Mouse (Mus musculus): ENCODE measurements around the gene Slc1a2. TPM values are rescaled to one million over a fixed set of nuclear protein-coding genes. Genes with fewer than 3 reads are reported as not detected.

Slc1a2 gene
- total RNA-seq, 2 experiments from 2014 or later, result not detected

- no peak for ATAC-seq (replicated peaks; ENCODE audit: poor library complexity, severe bottlenecking)
Measured at GRCm38 (mm10) chr2:102662911-102663310, 4.5 kb downstream of the Slc1a2 start.

GRCm38 (mm10) chr2:102663339-102663738 is 4.9 kb downstream of the Slc1a2 start:
- ATAC-seq (replicated peaks; ENCODE audit: poor library complexity, severe bottlenecking), result no peak

GRCm38 (mm10) chr2:102663865-102664264 is 5.4 kb downstream of the Slc1a2 start:
- ATAC-seq (replicated peaks; ENCODE audit: poor library complexity, severe bottlenecking), result no peak

GRCm38 (mm10) chr2:102667981-102668380 is 9.5 kb downstream of the Slc1a2 start:
- no peak for ATAC-seq (replicated peaks; ENCODE audit: poor library complexity, severe bottlenecking)

GRCm38 (mm10) chr2:102669580-102669979 is 11.1 kb downstream of the Slc1a2 start:
- no peak for ATAC-seq (replicated peaks; ENCODE audit: poor library complexity, severe bottlenecking)

- no peak for ATAC-seq (replicated peaks; ENCODE audit: poor library complexity, severe bottlenecking)
Measured at GRCm38 (mm10) chr2:102674582-102674981, 16.1 kb downstream of the Slc1a2 start.

- peak; percentile 68; the same call in 1 of the 2 replicates for ATAC-seq (replicated peaks; ENCODE audit: poor library complexity, severe bottlenecking)
Measured at GRCm38 (mm10) chr2:102675275-102675674, 16.8 kb downstream of the Slc1a2 start.

GRCm38 (mm10) chr2:102676716-102677312 is 18.4 kb downstream of the Slc1a2 start:
- ATAC-seq (replicated peaks; ENCODE audit: poor library complexity, severe bottlenecking), result no peak

- ATAC-seq (replicated peaks; ENCODE audit: poor library complexity, severe bottlenecking), result no peak
Measured at GRCm38 (mm10) chr2:102677400-102677799, 18.9 kb downstream of the Slc1a2 start.

GRCm38 (mm10) chr2:102681351-102681750 is 22.9 kb downstream of the Slc1a2 start:
- no peak for ATAC-seq (replicated peaks; ENCODE audit: poor library complexity, severe bottlenecking)

- ATAC-seq (replicated peaks; ENCODE audit: poor library complexity, severe bottlenecking), result peak; percentile 80
Measured at GRCm38 (mm10) chr2:102682168-102682567, 23.7 kb downstream of the Slc1a2 start.

- peak; percentile 56 for ATAC-seq (replicated peaks; ENCODE audit: poor library complexity, severe bottlenecking)
Measured at GRCm38 (mm10) chr2:102685371-102686107, 27.1 kb downstream of the Slc1a2 start.

GRCm38 (mm10) chr2:102686108-102686450 is 27.6 kb downstream of the Slc1a2 start:
- no peak for ATAC-seq (replicated peaks; ENCODE audit: poor library complexity, severe bottlenecking)

GRCm38 (mm10) chr2:102693556-102693955 is 35.1 kb downstream of the Slc1a2 start:
- no peak for ATAC-seq (replicated peaks; ENCODE audit: poor library complexity, severe bottlenecking)

- ATAC-seq (replicated peaks; ENCODE audit: poor library complexity, severe bottlenecking), result no peak
Measured at GRCm38 (mm10) chr2:102694750-102695149, 36.3 kb downstream of the Slc1a2 start.

GRCm38 (mm10) chr2:102695541-102695940 is 37.1 kb downstream of the Slc1a2 start:
- ATAC-seq (replicated peaks; ENCODE audit: poor library complexity, severe bottlenecking), result no peak

GRCm38 (mm10) chr2:102697732-102698131 is 39.3 kb downstream of the Slc1a2 start:
- no peak for ATAC-seq (replicated peaks; ENCODE audit: poor library complexity, severe bottlenecking)

- ATAC-seq (replicated peaks; ENCODE audit: poor library complexity, severe bottlenecking), result no peak
Measured at GRCm38 (mm10) chr2:102699921-102700320, 41.5 kb downstream of the Slc1a2 start.

- ATAC-seq (replicated peaks; ENCODE audit: poor library complexity, severe bottlenecking), result peak; percentile 63
Measured at GRCm38 (mm10) chr2:102700695-102701094, 42.2 kb downstream of the Slc1a2 start.

GRCm38 (mm10) chr2:102701382-102701781 is 42.9 kb downstream of the Slc1a2 start:
- ATAC-seq (replicated peaks; ENCODE audit: poor library complexity, severe bottlenecking), result peak; percentile 71

- no peak for ATAC-seq (replicated peaks; ENCODE audit: poor library complexity, severe bottlenecking)
Measured at GRCm38 (mm10) chr2:102703556-102703955, 45.1 kb downstream of the Slc1a2 start.

GRCm38 (mm10) chr2:102704781-102705180 is 46.3 kb downstream of the Slc1a2 start:
- no peak for ATAC-seq (replicated peaks; ENCODE audit: poor library complexity, severe bottlenecking)
